Mouse (Mus musculus) midbrain, embryonic 10.5 days (tissue): Measurements from ENCODE around the gene Apoa5. TPM values are rescaled to one million over a fixed set of nuclear protein-coding genes. Genes with fewer than 3 reads are reported as not detected.
"Not testable (repeated sequence)": the region's sequence is repeated elsewhere in the genome, so short reads cannot be mapped to it uniquely, and the experiment has no call there.

Experiments
- DNase-seq: peaks from one replicate; pipeline ENCODE4 v3.0.0-alpha.2; 2017; ENCODE audit warnings: low spot score
- H3K27ac ChIP-seq: fragments of 300-500 bp; sonication (generic); replicated peaks from 2 replicates; pipeline ENCODE4 v1.5.1; 2016; ENCODE audit warnings: mild to moderate bottlenecking
- H3K27me3 ChIP-seq: fragments of 300-500 bp; sonication (generic); 2 replicates; pipeline ENCODE4 v1.6.1; 2016; ENCODE audit warnings: low read depth, mild to moderate bottlenecking; ENCODE audit not compliant: poor library complexity, severe bottlenecking
- H3K36me3 ChIP-seq: fragments of 300-500 bp; sonication (generic); 2 replicates; pipeline ENCODE4 v1.6.1; 2016; ENCODE audit warnings: mild to moderate bottlenecking, moderate library complexity
- H3K4me1 ChIP-seq: fragments of 300-500 bp; sonication (generic); 2 replicates; pipeline ENCODE4 v1.6.1; 2016
- H3K4me3 ChIP-seq: fragments of 300-500 bp; sonication (generic); 2 replicates; pipeline ENCODE4 v1.5.1; 2016; ENCODE audit warnings: mild to moderate bottlenecking, moderate library complexity
- H3K9me3 ChIP-seq: fragments of 300-500 bp; sonication (generic); replicated peaks from 2 replicates; pipeline ENCODE4 v1.6.1; 2016; ENCODE audit warnings: mild to moderate bottlenecking
- WGBS: fragments of 180-500 bp; shearing (Covaris S2); methylation state at CpG from one replicate; pipeline ENCODE4 v1.1.7; 2016; 5-methylcytosine and 5-hydroxymethylcytosine counted together
- polyA plus RNA-seq: library from polyadenylated mRNA; unstranded; fragments of >200 nt; fragmentation: Nextera tagmentation; extraction: Ambion mirVana; gene quantifications from 2 replicates; pipeline ENCODE4 v1.2.1, GENCODE M21; 2016

The Apoa5 gene
- polyA plus RNA-seq, 1 experiment from 2014 or later: not detected

GRCm38 (mm10) chr9:46319886-46320285, 51.5 kb downstream of the Apoa5 start, which contains the start of gene 4931429L15Rik:
4931429L15Rik (minus strand) TSS chr9:46319986.
- Histone ChIP-seq H3K9me3 (peaks cover 13% of the 10 kb centered on the region; the same call in 1 of the 2 replicates), H3K27me3 (peaks cover 30% of the 10 kb centered on the region), H3K4me1 (peaks cover 23% of the 10 kb centered on the region)
- H3K4me3 ChIP-seq, DNase-seq, H3K27ac ChIP-seq, H3K36me3 ChIP-seq: not testable (repeated sequence)
- 90% methylated on average over 6 of the region's 6 CpGs for WGBS

GRCm38 (mm10) chr9:46320461-46320860, 52.0 kb downstream of the Apoa5 start:
- H3K4me3 ChIP-seq: no peak overlapping the region
- DNase-seq: no peak
- H3K27ac ChIP-seq: no peak overlapping the region
- H3K4me1 ChIP-seq: peaks cover 17% of the 10 kb centered on the region
- 88% methylated on average over 2 of the region's 2 CpGs for WGBS
- H3K27me3 ChIP-seq: peaks cover 28% of the 10 kb centered on the region
- H3K9me3 ChIP-seq: peaks cover 13% of the 10 kb centered on the region; the same call in 1 of the 2 replicates
- no peaks in the 10 kb centered on the region for H3K36me3 ChIP-seq

Other genes starting within 250 kb of the Apoa5 start
- 0.65 and 1.2 TPM in 2 replicates for gene Apoa1, start 40.1 kb upstream of the Apoa5 start, polyA plus RNA-seq
- not detected in 2 replicates for gene Apoc3, start 33.0 kb upstream of the Apoa5 start, polyA plus RNA-seq
- not detected in 2 replicates for gene Apoa4, start 27.9 kb upstream of the Apoa5 start, polyA plus RNA-seq
- gene Zpr1, start 4.4 kb downstream of the Apoa5 start, polyA plus RNA-seq: 62.6 and 69.2 TPM in 2 replicates
- gene Bud13, start 14.4 kb downstream of the Apoa5 start, polyA plus RNA-seq: 28.4 and 29.7 TPM in 2 replicates
- 0.11 TPM in 1 of 2 replicates, not detected in the other for gene 4931429L15Rik, start 51.4 kb downstream of the Apoa5 start, polyA plus RNA-seq